Mouse (Mus musculus): ENCODE results near the gene Ms4a18.

DNA sequence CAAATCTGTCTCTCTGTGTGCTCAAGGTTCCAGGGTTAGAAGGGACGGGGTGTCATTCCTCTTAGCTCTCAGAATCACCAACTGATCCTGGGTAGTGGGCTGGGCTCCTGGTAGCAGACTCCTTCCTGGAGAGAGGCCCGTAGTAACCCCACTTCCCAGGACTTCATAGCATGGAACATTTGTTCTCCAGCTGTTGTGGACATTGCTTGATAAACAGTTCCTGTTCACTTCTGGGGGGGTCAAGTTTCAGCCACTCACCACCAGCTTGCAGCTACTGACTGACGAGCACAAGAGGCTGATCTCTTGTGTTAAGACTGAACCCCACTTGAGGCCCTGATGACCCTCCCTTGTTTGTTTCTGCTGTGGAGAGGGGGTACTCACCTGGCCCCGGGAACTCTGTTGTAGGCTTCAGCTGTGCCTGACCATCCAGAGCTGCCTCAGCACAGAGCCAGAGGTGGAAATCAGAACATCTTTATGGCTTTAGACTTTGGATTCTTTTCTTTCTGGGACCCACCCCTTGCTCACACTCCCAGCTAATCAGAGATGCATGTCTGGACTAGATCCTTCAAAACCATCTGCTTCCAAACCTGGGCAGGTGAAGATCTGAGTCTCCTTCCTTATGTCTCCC lies 43.5 kb downstream of the Ms4a18 start, which contains the start of gene Ms4a10:
- TF ChIP-seq POLR2A (IDR thresholded peaks at IDR 0.05; ENCODE audit: borderline replicate concordance, control insufficient read depth, low read depth, low read length): no peak
- no peak for TF ChIP-seq CTCF (IDR thresholded peaks at IDR 0.05; ENCODE audit: control insufficient read depth, insufficient read depth, low read length)
